Mouse (Mus musculus) stomach, postnatal 0 days (tissue): ENCODE results near the gene Prss50.

ENCODE experiments used
- CTCF ChIP-seq: IDR thresholded peaks from 2 replicates; pipeline ENCODE4 v1.5.1; 2016; ENCODE audit warnings: antibody characterized with exemption, low read depth, mild to moderate bottlenecking, moderate library complexity
- EP300 ChIP-seq: optimal IDR thresholded peaks from 2 replicates; pipeline ENCODE3; 2016; ENCODE audit warnings: antibody characterized with exemption

- TF ChIP-seq CTCF (no peak), EP300 (no peak)
Observed at GRCm38 (mm10) chr9:110841438-110841837, 16.3 kb upstream of the Prss50 start.
